Mouse (Mus musculus): ENCODE measurements around the gene Casz1.

Casz1 gene

GRCm38 (mm10) chr4:148945476-148945881 is 141.2 kb downstream of the Casz1 start:
- CTCF ChIA-PET, result interaction anchor here in 3 of 4 experiments (0.5 to 1.2 kb wide), 3 partner anchors 183 to 778 kb away, joined by 3 read pairs; no protein-coding TSS in a partner anchor
- POLR2A ChIA-PET, result interaction anchor here in 2 of 4 experiments (0.5 to 1.6 kb wide), 12 partner anchors 10 to 318 kb away, joined by 3 to 6 read pairs (median 3); partner anchors contain the start of gene Tardbp (in 1 of the 2)

- ChIA-PET CTCF (interaction anchor here in 1 of 4 experiments (1.2 kb wide), 1 partner anchor 264 kb away, joined by 3 read pairs; no protein-coding TSS in a partner anchor), POLR2A (interaction anchor here in 3 of 4 experiments (0.5 to 1.6 kb wide), 13 partner anchors 9 to 319 kb away, joined by 3 to 6 read pairs (median 3); partner anchors contain the start of gene Tardbp (in 1 of the 3))
These were observed 141.8 kb downstream of the Casz1 start for GRCm38 (mm10) chr4:148946071-148946470.

GRCm38 (mm10) chr4:148947833-148948388 is 143.7 kb downstream of the Casz1 start:
- POLR2A ChIA-PET, result interaction anchor here in 3 of 4 experiments (0.6 to 1.9 kb wide), 9 partner anchors 9 to 204 kb away, joined by 3 to 6 read pairs (median 3); no protein-coding TSS in a partner anchor
- CTCF ChIA-PET, result interaction anchor here in 1 of 4 experiments (1.1 kb wide), 1 partner anchor 266 kb away, joined by 3 read pairs; no protein-coding TSS in a partner anchor

DNA sequence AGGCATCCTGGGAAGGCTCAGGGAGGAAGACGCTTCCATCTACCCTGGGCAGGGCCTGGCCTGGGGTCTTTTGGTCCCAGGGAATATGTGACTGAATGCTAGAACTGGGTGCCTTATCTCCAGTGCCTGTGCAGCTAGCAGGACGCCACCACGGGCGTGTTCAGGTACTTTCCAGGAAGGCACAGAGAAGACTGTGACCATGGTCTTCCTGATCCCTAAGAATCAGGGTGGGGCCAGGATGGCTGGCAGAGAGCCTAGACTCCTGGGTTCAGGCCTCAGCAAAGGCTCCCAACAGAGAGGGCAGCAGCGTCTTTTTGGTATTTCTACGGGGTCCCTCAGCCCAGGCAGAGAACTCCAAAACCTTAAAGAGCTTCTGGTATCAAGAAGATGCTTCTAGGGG is 146.3 kb downstream of the Casz1 start:
- POLR2A ChIA-PET, result interaction anchor here in 1 of 4 experiments (0.7 to 1.4 kb wide), 2 partner anchors 9 to 41 kb away, joined by 3 read pairs; no protein-coding TSS in a partner anchor
- CTCF ChIA-PET, result interaction anchor here in 2 of 4 experiments (1.3 to 1.8 kb wide), 2 partner anchors 43 to 269 kb away, joined by 4 to 5 read pairs; no protein-coding TSS in a partner anchor

GRCm38 (mm10) chr4:148950932-148951650 is 146.9 kb downstream of the Casz1 start:
- ChIA-PET POLR2A (interaction anchor here in 1 of 4 experiments (0.6 to 1.4 kb wide), 5 partner anchors 8 to 308 kb away, joined by 3 read pairs; partner anchors contain the start of gene Gm572), CTCF (interaction anchor here in 1 of 4 experiments (1.8 kb wide), 1 partner anchor 269 kb away, joined by 4 read pairs; no protein-coding TSS in a partner anchor)

DNA sequence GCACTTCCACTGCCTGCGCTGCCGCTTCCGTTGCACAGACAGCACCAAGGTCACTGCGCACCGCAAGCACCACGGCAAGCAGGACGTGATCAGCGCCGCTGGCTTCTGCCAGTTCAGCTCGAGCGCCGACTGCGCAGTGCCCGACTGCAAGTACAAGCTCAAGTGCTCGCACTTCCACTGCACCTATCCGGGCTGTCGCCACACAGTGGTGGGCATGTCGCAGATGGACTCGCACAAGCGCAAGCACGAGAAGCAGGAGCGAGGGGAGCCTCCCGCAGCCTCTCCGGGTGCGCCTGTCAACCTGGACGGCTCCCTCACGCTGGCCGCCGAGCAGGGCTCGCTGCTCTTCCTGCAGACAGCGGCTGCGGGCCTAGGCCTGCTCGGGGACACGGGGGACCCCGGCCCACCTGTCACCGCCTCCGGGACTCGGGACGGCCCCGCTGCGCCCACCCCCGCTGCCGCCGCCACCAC is 147.6 kb downstream of the Casz1 start:
- ChIA-PET POLR2A (interaction anchor here in 1 of 4 experiments (0.6 to 1.1 kb wide), 3 partner anchors 14 to 308 kb away, joined by 3 read pairs; partner anchors contain the start of gene Gm572), CTCF (interaction anchor here in 1 of 4 experiments (0.7 kb wide), 1 partner anchor 30 kb away, joined by 3 read pairs; no protein-coding TSS in a partner anchor)

- ChIA-PET CTCF (interaction anchor here in 2 of 4 experiments (0.6 to 0.7 kb wide), 2 partner anchors 31 to 40 kb away, joined by 3 read pairs; no protein-coding TSS in a partner anchor), POLR2A (interaction anchor here in 2 of 4 experiments (0.6 to 1.1 kb wide), 3 partner anchors 13 to 858 kb away, joined by 3 to 4 read pairs (median 3); partner anchors contain the start of gene Gm572 (in 1 of the 2))
These were observed 148.3 kb downstream of the Casz1 start for GRCm38 (mm10) chr4:148952328-148953222.

DNA sequence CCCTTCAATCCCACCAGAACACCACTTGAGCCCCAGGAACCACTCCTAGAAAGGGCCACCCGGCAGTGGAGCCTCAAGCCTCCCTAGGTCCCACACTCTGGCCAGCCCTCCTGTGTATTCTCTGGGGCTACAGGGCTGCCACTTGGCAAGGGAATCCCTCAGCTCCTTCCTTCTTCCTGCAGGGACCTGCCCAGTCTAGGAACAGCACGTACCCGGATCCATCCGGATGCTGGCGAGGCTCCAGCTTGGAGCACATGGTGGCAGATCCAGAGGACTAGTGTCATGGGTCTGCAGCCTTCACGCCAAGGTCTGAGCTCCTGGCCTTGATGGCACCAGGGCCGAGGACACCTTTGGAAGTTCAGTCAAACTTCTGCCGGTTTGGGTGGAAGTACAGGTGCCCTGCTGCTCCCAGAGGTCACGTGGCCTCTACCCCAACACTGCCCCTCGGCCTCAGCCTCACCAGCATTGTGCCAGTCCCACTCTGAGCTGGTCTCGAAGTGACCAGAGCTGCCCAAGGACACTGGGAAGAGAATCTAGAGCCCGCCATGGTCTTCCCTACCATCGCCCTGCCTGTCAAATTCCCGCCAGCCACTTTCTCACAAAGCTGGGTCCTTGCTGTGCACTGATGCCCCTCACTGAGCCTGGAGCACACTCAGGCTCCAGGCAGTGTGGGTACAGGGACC is 151.0 kb downstream of the Casz1 start:
- POLR2A ChIA-PET, result interaction anchor here in 2 of 4 experiments (0.8 to 1.3 kb wide), 3 partner anchors 10 to 344 kb away, joined by 3 to 4 read pairs (median 3); no protein-coding TSS in a partner anchor
- CTCF ChIA-PET, result interaction anchor here in 3 of 4 experiments (0.6 to 1.2 kb wide), 4 partner anchors 10 to 370 kb away, joined by 3 read pairs; no protein-coding TSS in a partner anchor

DNA sequence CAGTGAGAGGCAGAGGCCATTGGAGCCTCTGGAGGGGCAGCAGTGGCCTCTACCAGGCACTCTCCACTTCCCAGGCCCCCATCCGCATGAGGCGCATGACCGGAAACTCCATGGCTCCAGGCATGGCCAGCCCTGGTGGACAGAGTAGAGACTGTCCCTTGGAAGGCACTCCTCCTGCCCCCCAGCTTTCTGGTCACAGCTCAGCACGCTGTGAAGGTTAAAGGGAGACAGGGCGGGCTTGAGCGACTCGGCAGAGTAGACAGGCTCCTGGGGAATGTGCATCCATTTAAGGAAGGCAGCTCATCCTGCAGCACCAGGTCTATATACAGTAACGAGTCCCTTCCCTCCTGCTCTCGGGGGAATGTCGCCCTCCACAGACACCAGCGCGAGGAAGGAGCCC is 155.8 kb downstream of the Casz1 start:
- ChIA-PET POLR2A (interaction anchor here in 1 of 4 experiments (1.3 kb wide), 1 partner anchor 11 kb away, joined by 3 read pairs; no protein-coding TSS in a partner anchor), CTCF (no interaction called here)

DNA sequence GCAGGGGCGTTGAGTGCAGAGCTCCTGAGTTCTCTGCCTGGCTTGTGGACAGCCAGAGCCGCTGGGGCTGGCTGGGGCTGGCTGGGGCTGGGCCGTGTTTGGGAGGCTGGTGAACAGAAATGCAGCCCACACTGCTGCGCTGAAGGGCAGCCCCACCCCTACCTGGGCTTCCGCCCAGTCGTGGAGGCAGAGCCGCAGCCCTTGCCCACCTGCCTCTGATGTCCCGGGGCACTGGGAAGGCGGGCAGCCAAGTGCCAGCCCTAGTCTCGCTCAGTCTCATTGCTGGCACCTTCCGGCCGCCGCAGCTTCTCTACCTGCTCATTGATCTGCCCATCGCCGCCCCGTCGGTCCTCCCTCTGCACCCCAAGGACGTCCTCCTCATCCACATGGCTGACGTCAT is 156.9 kb downstream of the Casz1 start:
- POLR2A ChIA-PET, result interaction anchor here in 2 of 4 experiments (0.6 to 1.3 kb wide), 2 partner anchors 12 to 181 kb away, joined by 3 read pairs; no protein-coding TSS in a partner anchor

DNA sequence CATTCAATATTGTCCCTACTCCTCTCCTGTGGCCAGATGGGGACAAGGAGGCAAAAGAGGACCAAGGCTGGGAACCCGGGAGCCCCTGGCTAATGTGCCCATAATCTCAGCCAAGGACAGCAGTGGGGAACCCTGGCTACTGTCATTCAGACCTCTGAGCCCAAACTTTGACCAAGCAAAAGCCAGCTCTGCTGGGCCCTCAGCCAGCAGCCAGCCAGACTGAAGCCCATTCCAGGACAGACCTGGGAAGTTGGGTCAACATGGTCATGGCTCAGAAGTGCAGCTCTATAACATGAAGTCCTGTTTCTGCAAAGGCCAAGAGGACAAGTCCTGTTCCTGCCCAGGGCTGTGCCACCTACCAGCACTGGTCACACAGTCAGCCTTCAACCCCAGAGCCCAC is 157.9 kb downstream of the Casz1 start:
- POLR2A ChIA-PET, result no interaction called here
- CTCF ChIA-PET, result no interaction called here

More for the DNA sequence above, 156.9 kb downstream of the Casz1 start:
- CTCF ChIA-PET, result interaction anchor here in 1 of 4 experiments (0.6 kb wide), 1 partner anchor 246 kb away, joined by 3 read pairs; no protein-coding TSS in a partner anchor

DNA sequence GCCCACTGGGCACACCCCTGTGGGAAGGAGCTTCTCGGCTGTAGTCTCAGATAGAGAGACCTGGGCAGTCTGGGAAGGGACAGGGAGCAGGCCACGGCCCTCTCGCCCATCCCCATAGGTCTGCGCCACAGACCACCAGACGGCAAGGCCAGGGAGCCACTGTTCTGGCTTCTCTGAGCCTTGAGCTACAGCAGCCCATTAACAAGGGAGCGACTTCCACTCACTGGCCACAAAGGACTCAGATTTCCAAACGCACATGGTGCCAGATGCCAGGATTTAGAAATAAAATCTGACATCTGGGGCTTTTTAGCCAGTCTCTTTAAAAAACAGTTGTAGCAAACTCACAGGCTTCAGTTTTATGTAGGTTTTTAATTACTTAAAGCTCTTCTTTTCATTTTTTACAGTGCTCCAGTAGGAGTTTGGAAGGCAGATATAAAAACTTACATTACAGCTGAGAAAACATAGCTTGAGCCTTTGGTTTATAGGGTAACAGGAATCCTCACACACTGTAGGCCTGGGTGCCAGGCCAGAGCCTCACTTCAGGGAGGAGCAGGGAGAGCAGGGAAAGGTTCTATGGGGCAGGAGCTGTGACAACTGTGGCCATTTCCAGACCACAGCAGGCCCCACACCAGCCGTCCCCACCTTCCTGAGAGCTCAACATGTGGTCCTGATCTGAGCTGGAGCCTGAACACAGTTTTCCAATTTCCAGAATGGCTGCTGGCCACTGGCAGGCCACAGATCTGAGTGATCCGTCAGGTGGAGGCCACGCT is 160.5 kb downstream of the Casz1 start:
- POLR2A ChIA-PET, result interaction anchor here in 2 of 4 experiments (0.5 to 1.3 kb wide), 4 partner anchors 9 to 53 kb away, joined by 3 to 4 read pairs (median 3); no protein-coding TSS in a partner anchor
- CTCF ChIA-PET, result interaction anchor here in 3 of 4 experiments (0.5 to 1.3 kb wide), 6 partner anchors 9 to 543 kb away, joined by 3 to 5 read pairs (median 4); no protein-coding TSS in a partner anchor

GRCm38 (mm10) chr4:148966132-148966531 is 161.9 kb downstream of the Casz1 start:
- CTCF ChIA-PET, result interaction anchor here in 1 of 4 experiments (1.2 kb wide), 1 partner anchor 11 kb away, joined by 3 read pairs; no protein-coding TSS in a partner anchor
- POLR2A ChIA-PET, result interaction anchor here in 2 of 4 experiments (0.5 to 0.9 kb wide), 3 partner anchors 9 to 328 kb away, joined by 3 to 4 read pairs (median 3); no protein-coding TSS in a partner anchor

DNA sequence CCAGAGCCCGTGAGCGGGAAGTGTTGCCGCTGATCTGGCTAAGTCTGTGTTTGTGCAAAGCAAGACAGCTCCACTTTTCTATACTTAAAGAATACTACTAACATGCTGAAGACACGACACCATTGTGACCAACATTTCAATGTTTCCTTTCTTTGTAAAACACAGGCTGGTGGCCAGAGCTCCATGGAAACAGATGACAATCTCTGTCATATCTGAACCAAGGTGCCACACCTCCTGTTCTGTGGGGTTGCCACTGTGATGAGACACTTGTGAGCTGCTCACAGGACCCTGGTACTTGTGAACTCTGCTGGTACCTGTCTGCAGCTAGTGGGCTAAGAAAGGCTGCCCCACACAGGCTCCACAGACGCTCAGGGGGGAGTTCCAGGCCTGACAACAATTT is 164.6 kb downstream of the Casz1 start:
- POLR2A ChIA-PET, result interaction anchor here in 2 of 4 experiments (1.9 to 2.6 kb wide), 3 partner anchors 10 to 24 kb away, joined by 4 to 6 read pairs (median 5); no protein-coding TSS in a partner anchor

DNA sequence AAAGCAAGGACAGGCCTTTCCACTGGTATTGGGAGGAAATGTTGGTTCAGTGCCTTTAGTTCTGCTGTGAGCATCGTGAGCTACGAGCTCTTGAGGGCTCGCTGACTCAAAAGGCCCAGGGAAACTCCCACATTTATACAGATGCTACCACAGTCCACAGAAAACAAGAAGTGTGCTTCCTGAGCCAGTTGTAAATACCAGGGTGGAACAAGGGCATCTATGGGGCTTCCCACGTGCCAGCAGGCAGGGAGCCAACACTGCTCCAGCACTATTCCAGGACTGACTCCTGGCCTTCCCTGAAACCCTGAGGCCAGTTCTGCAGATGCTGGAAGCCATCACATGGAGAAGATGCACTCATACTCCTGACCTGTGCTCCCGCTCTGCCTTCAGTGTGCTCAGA is 165.4 kb downstream of the Casz1 start:
- ChIA-PET POLR2A (interaction anchor here in 2 of 4 experiments (0.7 to 2.6 kb wide), 4 partner anchors 9 to 24 kb away, joined by 3 to 6 read pairs (median 4); no protein-coding TSS in a partner anchor), CTCF (no interaction called here)

More for the DNA sequence above, 164.6 kb downstream of the Casz1 start:
- CTCF ChIA-PET, result no interaction called here

DNA sequence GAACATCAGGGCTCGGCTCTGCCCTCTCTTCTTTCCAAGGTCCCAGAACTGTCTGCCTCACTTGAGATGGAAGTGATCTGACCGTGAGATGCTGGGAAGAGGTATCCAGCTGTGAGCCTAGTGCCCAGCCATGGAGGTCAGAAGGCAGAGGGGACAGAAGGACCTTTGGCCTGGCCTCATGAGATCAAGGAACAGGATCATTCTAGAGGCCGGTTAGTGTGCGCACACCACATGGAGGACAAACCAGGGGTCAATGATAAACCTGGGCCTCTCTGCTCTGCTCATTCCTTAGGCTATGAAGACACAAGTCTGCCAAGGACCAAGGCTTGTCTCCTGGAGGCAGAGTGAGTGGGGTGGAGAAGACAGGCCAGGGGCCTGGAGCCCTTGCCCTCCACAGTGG is 166.5 kb downstream of the Casz1 start:
- POLR2A ChIA-PET, result interaction anchor here in 2 of 4 experiments (1.5 to 2.3 kb wide), 2 partner anchors 12 to 14 kb away, joined by 3 to 5 read pairs; no protein-coding TSS in a partner anchor
- CTCF ChIA-PET, result no interaction called here

Data from embryonic stem cell, embryonic (primary cell).